Mouse (Mus musculus) heart, embryonic 15.5 days (tissue): ENCODE measurements at regions not wholly inside any gene's neighbourhood (a gene's known extent, or its start where the extent isn't known, plus 50 kb on each side); places are given as distances from the start of the nearest gene placed in this dataset.

ENCODE experiments used
- ATAC-seq: fragments of 200-750 bp; cut with Nextera tagmentation; replicated peaks from 2 replicates; pipeline ENCODE4 v1.8.0; 2017; ENCODE audit warnings: low read depth, moderate TSS enrichment; ENCODE audit not compliant: insufficient number of reproducible peaks, insufficient read depth, low FRiP score
- H3K27ac ChIP-seq: fragments of 300-500 bp; sonication (generic); 2 replicates; pipeline ENCODE4 v1.5.1; 2015; ENCODE audit warnings: mild to moderate bottlenecking, inconsistent platforms
- H3K27me3 ChIP-seq: fragments of 300-500 bp; sonication (generic); 2 replicates; pipeline ENCODE4 v1.6.1; 2015; ENCODE audit warnings: inconsistent platforms
- H3K36me3 ChIP-seq: fragments of 300-500 bp; sonication (generic); 2 replicates; pipeline ENCODE4 v1.6.1; 2015; ENCODE audit warnings: mild to moderate bottlenecking, inconsistent platforms
- H3K4me1 ChIP-seq: fragments of 300-500 bp; sonication (generic); replicated peaks from 2 replicates; pipeline ENCODE4 v1.6.1; 2015; ENCODE audit warnings: inconsistent platforms
- H3K4me2 ChIP-seq: fragments of 300-500 bp; sonication (generic); 2 replicates; pipeline ENCODE4 v1.6.1; 2015; ENCODE audit warnings: inconsistent platforms, mild to moderate bottlenecking, moderate library complexity
- H3K4me3 ChIP-seq: fragments of 300-500 bp; sonication (generic); 2 replicates; pipeline ENCODE4 v1.5.1; 2015; ENCODE audit warnings: mild to moderate bottlenecking, inconsistent platforms
- H3K9ac ChIP-seq: fragments of 300-500 bp; sonication (generic); 2 replicates; pipeline ENCODE4 v1.6.1; 2015; ENCODE audit warnings: mild to moderate bottlenecking, inconsistent platforms
- H3K9me3 ChIP-seq: fragments of 300-500 bp; sonication (generic); replicated peaks from 2 replicates; pipeline ENCODE4 v1.6.1; 2016; ENCODE audit warnings: inconsistent platforms
- WGBS: fragments of 180-500 bp; shearing (Covaris S2); methylation state at CpG from one replicate; pipeline ENCODE4 v1.1.7; 2015; ENCODE audit warnings: mixed read lengths; 5-methylcytosine and 5-hydroxymethylcytosine counted together

DNA sequence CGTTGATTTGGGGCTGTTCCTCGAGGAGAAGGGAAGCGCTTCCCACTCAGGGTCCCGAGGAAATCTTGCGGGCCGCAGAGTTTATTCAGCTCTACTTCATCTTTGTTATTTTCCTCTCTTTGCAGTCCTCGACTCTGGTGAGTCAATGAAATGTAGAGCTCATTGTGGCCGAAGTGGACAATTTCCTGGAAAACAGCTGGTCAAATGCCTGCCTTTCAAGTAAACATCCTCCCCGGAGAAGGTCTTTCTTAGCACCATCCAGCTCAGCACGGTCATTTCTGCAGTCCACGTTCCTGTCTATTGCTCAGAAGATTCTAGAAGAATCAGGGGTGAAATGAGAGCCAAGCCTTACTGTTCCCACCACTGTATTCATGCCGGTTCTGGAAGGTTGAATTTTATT lies 133.0 kb downstream of the Bcas1 start:
- H3K4me1 ChIP-seq: peaks cover 4% of the 10 kb centered on the region
- no peaks in the 10 kb centered on the region for H3K9me3 ChIP-seq
- no peak overlapping the region for H3K4me3 ChIP-seq
- 71% methylated on average over 12 of the region's 12 CpGs for WGBS
- no peak for ATAC-seq
- no peak overlapping the region for H3K27ac ChIP-seq
- no peak overlapping the region for H3K4me2 ChIP-seq
- no peaks in the 10 kb centered on the region for H3K36me3 ChIP-seq
- no peaks in the 10 kb centered on the region for H3K27me3 ChIP-seq
- H3K9ac ChIP-seq: no peak overlapping the region

DNA sequence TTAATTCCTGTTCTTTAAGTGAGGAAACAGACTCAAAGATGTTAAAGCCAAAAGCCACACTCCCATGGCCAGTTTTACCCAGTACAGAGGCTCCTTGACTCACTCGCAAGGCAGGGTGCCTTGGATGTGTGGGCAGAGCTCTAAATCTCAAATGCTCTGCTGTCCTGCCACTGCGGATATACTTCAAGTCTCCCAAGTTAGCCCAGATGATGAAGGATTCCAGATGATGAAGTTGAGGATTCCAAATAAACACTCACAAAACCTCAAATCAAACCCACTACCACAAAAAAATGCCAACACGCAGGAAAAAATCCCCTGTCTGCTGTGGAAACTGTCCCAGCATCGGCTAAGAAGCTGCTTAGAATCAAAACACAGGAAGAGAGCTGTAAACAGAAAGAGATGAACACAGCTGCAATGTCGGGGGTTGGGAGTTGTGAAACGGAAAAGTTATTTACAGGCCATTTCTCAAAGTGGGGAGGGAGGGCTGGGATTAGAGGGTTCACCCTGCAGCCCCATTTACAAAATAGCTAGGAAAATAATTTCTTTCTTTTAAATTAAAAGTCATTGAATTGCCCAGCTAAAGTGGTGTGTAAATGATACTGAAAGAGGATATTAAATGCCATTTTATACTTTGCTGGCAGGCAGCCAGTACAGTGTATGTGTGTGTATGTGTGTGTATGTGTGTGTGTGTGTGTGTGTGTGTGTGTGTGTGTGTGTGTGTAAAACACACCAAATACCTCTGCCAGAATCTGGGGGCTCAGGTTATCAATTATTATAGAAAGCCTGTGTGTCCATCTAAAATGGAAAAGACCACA lies 135.6 kb downstream of the Bcas1 start:
- no peaks in the 10 kb centered on the region for H3K9me3 ChIP-seq
- H3K27me3 ChIP-seq: no peaks in the 10 kb centered on the region
- H3K4me3 ChIP-seq: no peak overlapping the region
- ATAC-seq: no peak
- no peak overlapping the region for H3K27ac ChIP-seq
- peaks cover 13% of the 10 kb centered on the region for H3K4me1 ChIP-seq
- no peaks in the 10 kb centered on the region for H3K36me3 ChIP-seq
- no peak overlapping the region for H3K4me2 ChIP-seq
- 25% methylated on average over 6 of the region's 6 CpGs for WGBS
- H3K9ac ChIP-seq: no peak overlapping the region

DNA sequence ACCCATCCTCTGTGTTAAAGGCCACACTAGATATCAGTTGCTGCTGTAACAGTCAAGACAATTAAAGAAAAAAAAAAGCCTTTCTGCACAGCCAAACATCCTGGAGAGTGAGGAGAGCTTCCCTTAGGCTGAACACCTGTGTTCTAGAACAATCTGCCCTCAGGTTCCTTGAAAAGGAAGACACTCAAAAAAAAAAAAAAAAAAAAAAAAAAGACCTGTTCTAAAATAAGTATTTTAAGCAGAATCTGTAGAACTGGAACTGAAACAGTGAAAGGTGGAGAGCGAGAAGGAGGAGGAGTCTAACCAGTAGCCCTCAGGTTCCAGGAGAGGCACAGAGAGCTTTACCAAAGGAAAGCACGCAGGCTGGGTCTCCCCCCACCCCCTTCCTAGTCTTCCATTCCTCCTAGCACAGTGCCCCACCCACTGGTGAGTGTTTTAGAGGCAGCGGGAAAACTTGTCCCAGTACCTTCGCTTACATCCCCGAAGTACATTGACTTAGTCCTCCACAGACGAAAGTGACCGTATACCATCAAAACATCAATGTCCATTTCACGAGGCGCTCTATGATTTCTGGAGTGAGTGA lies 138.2 kb downstream of the Bcas1 start:
- Histone ChIP-seq H3K4me1 (peaks cover 20% of the 10 kb centered on the region), H3K4me2 (no peak overlapping the region), H3K27ac (no peak overlapping the region), H3K27me3 (no peaks in the 10 kb centered on the region), H3K9me3 (no peaks in the 10 kb centered on the region), H3K9ac (no peak overlapping the region), H3K4me3 (no peak overlapping the region), H3K36me3 (no peaks in the 10 kb centered on the region)
- 87% methylated on average over 9 of the region's 9 CpGs for WGBS
- no peak for ATAC-seq

DNA sequence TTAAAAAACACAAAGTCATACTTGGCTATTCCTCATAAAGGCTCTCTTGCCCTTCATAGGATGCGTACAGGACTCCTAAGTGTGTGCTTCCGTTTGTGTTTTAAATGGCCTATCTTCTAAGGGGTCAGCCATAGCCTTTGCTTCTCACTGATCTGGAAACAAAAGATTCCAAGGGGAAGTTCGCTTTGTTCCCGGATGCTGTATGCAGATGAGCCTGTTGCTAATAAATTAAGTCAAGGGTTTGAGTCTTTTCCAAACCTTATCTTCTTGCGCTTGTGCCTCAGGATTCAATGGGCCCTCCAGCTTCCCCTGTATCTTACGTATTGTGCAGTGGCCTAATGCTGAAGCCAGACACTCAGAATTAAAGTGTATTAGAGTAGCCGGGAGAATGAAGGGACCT lies 138.9 kb downstream of the Bcas1 start:
- peaks cover 20% of the 10 kb centered on the region for H3K4me1 ChIP-seq
- no peaks in the 10 kb centered on the region for H3K9me3 ChIP-seq
- H3K9ac ChIP-seq: no peak overlapping the region
- no peak overlapping the region for H3K4me2 ChIP-seq
- WGBS: 79% methylated on average over 7 of the region's 7 CpGs
- ATAC-seq: no peak
- no peaks in the 10 kb centered on the region for H3K27me3 ChIP-seq
- H3K27ac ChIP-seq: peak overlapping the region; percentile 13; the same call in 1 of the 2 replicates
- no peak overlapping the region for H3K4me3 ChIP-seq
- H3K36me3 ChIP-seq: no peaks in the 10 kb centered on the region

DNA sequence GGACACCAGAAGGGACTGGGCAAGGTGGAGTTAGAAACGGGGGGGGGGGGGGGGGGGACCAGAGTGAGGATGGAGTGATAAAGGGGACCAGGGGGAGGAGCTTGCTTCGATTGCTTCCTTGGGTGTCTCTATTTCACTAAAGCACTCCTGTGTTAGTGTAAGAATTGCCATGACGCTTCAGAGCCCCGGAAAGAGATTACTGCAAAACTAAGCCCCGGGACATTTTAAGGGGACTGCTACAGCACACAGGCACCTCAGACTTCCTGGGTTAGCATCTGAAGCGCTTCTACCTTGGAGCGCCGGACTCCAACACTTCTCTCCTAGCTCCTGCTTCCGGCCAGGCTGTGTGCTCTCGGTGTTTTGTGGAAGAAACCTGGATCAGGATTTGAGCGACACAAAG lies 139.4 kb downstream of the Bcas1 start:
- H3K27me3 ChIP-seq: no peaks in the 10 kb centered on the region
- H3K9me3 ChIP-seq: no peaks in the 10 kb centered on the region
- H3K4me2 ChIP-seq: peak overlapping the region; percentile 77
- no peaks in the 10 kb centered on the region for H3K36me3 ChIP-seq
- WGBS: 22% methylated on average over 10 of the region's 11 CpGs
- peak overlapping the region; percentile 13; the same call in 1 of the 2 replicates for H3K27ac ChIP-seq
- no peak overlapping the region for H3K9ac ChIP-seq
- peak overlapping the region; percentile 21; the same call in 1 of the 2 replicates for H3K4me3 ChIP-seq
- ATAC-seq: no peak
- peaks cover 20% of the 10 kb centered on the region for H3K4me1 ChIP-seq

DNA sequence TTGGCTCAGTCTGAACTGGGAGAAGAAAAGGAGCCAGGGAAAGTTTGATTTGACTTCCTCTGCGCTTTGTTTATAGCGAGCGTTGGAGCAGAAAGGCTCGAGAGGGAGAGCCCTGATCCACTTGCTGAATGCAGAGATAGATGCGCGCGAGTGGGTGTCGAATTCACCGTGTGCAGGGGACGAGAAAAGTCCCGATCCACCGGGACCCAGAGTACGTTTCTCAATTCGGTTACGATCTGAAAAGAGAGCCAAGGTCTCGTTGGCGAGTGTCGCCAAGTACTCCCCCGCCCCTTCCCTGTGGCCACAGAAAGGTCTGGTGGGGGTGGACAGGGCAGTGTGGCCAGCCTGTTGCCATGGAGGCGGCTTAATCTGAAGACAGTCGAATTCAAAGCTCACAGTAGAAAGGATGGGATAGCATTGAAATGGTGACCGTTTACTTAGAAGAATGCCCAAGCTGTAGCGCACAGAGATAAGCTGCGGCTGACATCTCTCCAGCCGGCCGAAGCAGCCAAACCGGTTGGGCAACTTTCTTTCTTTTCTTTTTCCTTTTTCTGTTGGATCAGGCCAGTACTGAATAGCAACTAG lies 139.5 kb upstream of the Zfp217 start:
- Histone ChIP-seq H3K27ac (peak overlapping the region; percentile 67), H3K4me2 (peak overlapping the region; percentile 77), H3K9ac (peak overlapping the region; percentile 42), H3K27me3 (no peaks in the 10 kb centered on the region), H3K4me3 (peak overlapping the region; percentile 48), H3K9me3 (no peaks in the 10 kb centered on the region), H3K4me1 (peaks cover 20% of the 10 kb centered on the region), H3K36me3 (no peaks in the 10 kb centered on the region)
- ATAC-seq: peak; percentile 37; the same call in 1 of the 2 replicates
- 1% methylated on average over 27 of the region's 27 CpGs for WGBS

DNA sequence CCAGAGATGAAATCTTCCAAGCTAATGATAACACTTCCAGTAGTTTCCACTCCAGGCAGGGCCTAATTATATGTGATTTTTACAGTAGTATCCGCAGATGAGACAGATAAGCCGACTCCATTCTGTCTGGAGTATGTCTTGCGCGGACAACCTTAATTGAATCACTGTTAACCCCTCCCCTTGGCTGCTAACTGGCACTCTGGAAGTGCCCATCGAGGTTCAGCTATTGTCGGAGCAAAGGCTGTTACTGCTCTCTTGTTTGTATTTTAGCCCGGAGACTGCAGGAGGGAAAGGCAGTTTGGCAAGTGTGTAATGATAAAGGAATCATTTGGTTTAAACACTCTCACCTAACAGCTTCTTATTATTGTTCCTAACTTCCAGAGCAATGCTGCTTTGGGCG lies 138.9 kb upstream of the Zfp217 start:
- no peaks in the 10 kb centered on the region for H3K36me3 ChIP-seq
- no peaks in the 10 kb centered on the region for H3K9me3 ChIP-seq
- peak overlapping the region; percentile 77 for H3K4me2 ChIP-seq
- H3K27ac ChIP-seq: peak overlapping the region; percentile 67
- 11% methylated on average over 8 of the region's 8 CpGs for WGBS
- H3K27me3 ChIP-seq: no peaks in the 10 kb centered on the region
- no peak overlapping the region for H3K9ac ChIP-seq
- ATAC-seq: no peak; the same call in 1 of the 2 replicates
- H3K4me1 ChIP-seq: peaks cover 17% of the 10 kb centered on the region
- H3K4me3 ChIP-seq: peak overlapping the region; percentile 48

DNA sequence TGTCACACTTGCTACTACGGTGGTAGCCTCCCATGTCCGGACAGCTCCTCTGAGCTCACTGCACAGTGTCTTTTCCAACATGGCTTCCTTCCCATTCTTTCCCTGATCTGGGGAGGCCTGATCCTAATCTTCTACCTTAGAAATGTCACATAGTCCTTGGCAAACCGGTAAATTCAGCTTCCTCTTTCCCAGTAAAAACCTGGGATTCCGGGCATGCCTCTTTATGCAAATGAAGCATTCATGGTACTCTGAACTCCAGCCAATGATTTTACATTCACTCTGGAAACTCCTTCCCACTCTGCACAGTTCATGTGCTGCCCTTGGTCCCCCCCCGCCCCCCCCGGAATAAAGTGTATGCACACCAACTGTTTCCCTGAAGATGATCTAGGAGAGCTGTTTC lies 134.6 kb upstream of the Zfp217 start:
- no peaks in the 10 kb centered on the region for H3K9me3 ChIP-seq
- no peaks in the 10 kb centered on the region for H3K27me3 ChIP-seq
- H3K36me3 ChIP-seq: no peaks in the 10 kb centered on the region
- no peak overlapping the region for H3K27ac ChIP-seq
- peaks cover 17% of the 10 kb centered on the region for H3K4me1 ChIP-seq
- WGBS: 68% methylated on average over 6 of the region's 6 CpGs
- no peak overlapping the region for H3K4me3 ChIP-seq
- H3K9ac ChIP-seq: no peak overlapping the region
- no peak for ATAC-seq
- no peak overlapping the region for H3K4me2 ChIP-seq

DNA sequence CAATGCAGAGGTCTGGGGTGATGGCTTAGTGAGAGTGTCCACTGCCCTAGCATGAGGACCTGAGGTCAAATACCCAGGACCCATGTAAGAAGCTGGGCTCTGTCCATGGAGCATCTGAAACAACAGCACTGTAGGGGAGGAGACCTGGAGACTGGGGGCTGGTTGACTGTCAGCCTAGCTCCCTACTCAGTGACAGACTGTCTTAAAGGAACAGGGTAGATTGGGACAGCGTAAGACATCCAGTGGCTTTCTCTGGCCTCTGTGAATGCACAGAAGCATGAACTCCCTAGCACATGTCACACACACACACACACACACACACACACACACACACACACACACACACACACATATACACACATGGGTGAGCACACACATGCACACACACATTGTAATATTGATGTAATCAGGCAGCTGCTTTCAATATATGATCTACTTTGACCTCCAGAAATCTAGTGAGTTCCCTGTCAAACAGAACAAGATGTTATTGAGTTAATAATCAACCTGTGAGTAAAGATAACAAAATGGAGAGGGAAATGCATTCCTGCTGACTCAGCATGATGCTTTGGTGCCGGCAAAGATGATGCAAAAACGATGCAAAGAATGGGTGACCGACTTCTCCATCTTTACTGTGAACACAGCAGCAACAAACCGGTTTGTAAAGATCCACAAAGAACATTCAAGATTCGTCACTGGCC lies 133.6 kb upstream of the Zfp217 start:
- ATAC-seq: no peak
- Histone ChIP-seq H3K4me2 (no peak overlapping the region), H3K4me1 (peaks cover 12% of the 10 kb centered on the region), H3K9ac (no peak overlapping the region), H3K36me3 (no peaks in the 10 kb centered on the region), H3K9me3 (no peaks in the 10 kb centered on the region), H3K27ac (no peak overlapping the region), H3K4me3 (no peak overlapping the region), H3K27me3 (no peaks in the 10 kb centered on the region)
- WGBS: 83% methylated on average over 6 of the region's 6 CpGs

DNA sequence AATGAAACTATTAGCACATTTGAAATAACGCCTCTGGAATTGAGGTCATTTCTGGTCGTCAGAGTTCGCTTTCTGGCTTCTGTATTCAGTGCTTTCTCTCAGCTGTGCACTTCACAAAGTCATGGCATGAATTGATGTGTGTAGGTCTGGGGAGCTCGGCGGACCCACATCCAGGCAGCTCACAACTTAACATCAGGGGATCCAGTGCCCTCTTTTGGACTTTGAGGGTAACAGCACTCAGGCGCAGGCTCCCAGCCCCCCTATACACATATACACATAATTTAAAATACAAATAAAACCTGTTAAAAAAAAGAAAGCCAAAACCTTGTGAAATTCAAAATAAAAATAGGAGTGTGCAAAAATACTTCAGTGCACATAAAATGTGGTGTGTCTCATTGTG lies 132.8 kb upstream of the Zfp217 start:
- no peak for ATAC-seq
- no peaks in the 10 kb centered on the region for H3K9me3 ChIP-seq
- H3K27ac ChIP-seq: no peak overlapping the region
- no peak overlapping the region for H3K9ac ChIP-seq
- H3K4me3 ChIP-seq: no peak overlapping the region
- 73% methylated on average over 6 of the region's 6 CpGs for WGBS
- H3K36me3 ChIP-seq: no peaks in the 10 kb centered on the region
- no peaks in the 10 kb centered on the region for H3K27me3 ChIP-seq
- no peak overlapping the region for H3K4me2 ChIP-seq
- H3K4me1 ChIP-seq: peaks cover 10% of the 10 kb centered on the region

DNA sequence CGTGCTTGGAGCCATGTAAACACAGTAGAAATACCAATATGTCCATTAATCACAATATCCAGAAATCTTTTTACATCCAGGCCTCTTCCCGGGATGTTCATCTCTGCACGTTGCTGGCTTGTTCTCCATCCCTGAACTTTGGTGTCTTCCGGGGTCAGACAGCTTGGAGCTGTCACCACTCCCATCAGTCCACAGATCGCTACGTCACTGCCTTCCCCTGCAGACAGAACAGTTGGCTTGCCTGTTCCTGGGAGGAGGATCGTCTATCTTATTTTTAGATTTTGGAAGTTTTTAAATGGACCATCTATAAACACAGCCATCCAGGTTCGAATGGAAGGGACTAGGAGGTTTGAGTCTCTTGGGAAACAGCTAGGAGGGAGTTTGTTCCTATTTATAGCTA lies 130.0 kb upstream of the Zfp217 start:
- H3K4me2 ChIP-seq: no peak overlapping the region
- H3K27ac ChIP-seq: 0 out of 2 replicates have a peak overlapping the region, but pooled peaks have one; percentile 13
- H3K4me1 ChIP-seq: peaks cover 10% of the 10 kb centered on the region
- no peak for ATAC-seq
- no peak overlapping the region for H3K9ac ChIP-seq
- H3K27me3 ChIP-seq: no peaks in the 10 kb centered on the region
- no peak overlapping the region for H3K4me3 ChIP-seq
- H3K36me3 ChIP-seq: no peaks in the 10 kb centered on the region
- no peaks in the 10 kb centered on the region for H3K9me3 ChIP-seq
- WGBS: 24% methylated on average over 8 of the region's 8 CpGs
